Mouse (Mus musculus) G1E (cell line): ENCODE measurements around the gene Sdhaf1. TPM values are rescaled to one million over a fixed set of nuclear protein-coding genes. Genes with fewer than 3 reads are reported as not detected.
A peak's percentile ranks its signal among the peaks of the same experiment; 100 is the strongest.

Source experiments
- ATAC-seq: 2 replicates; pipeline ENCODE4 v1.8.0; 2016; ENCODE audit warnings: mild to moderate bottlenecking; ENCODE audit not compliant: insufficient number of reproducible peaks, poor library complexity, low FRiP score, severe bottlenecking; ENCODE audit errors: extremely low read depth
- DNase-seq: peaks from one replicate; pipeline ENCODE4 v3.0.0; 2012; ENCODE audit warnings: low spot score
- H3K27me3 ChIP-seq: 2 replicates; pipeline ENCODE4 v1.6.1; 2012; ENCODE audit warnings: mild to moderate bottlenecking, low read length, inconsistent platforms; ENCODE audit not compliant: insufficient read depth
- H3K36me3 ChIP-seq: replicated peaks from 2 replicates; pipeline ENCODE3; 2012; ENCODE audit warnings: mild to moderate bottlenecking, inconsistent platforms
- H3K4me1 ChIP-seq: 2 replicates; pipeline ENCODE4 v1.6.1; 2012; ENCODE audit warnings: low read depth, low read length, inconsistent platforms, mixed read lengths; ENCODE audit not compliant: insufficient read depth
- H3K4me3 ChIP-seq: 2 replicates; pipeline ENCODE4 v1.5.1; 2012; ENCODE audit warnings: low read depth, mild to moderate bottlenecking, inconsistent platforms, low read length, moderate library complexity, mixed read lengths
- H3K9me3 ChIP-seq: replicated peaks from 2 replicates; pipeline ENCODE4 v1.6.1; 2012; ENCODE audit warnings: inconsistent platforms
- CTCF ChIP-seq: IDR thresholded peaks from 2 replicates; pipeline ENCODE4 v1.5.1; 2012; ENCODE audit warnings: low read depth, low read length, inconsistent platforms, mixed read lengths
- GATA1 ChIP-seq: IDR thresholded peaks from 2 replicates; pipeline ENCODE4 v1.6.1; 2012; ENCODE audit warnings: borderline replicate concordance, low read length, inconsistent platforms, mixed read lengths
- GATA2 ChIP-seq: IDR thresholded peaks from 2 replicates; pipeline ENCODE4 v1.6.1; 2012; ENCODE audit warnings: low read depth, low read length, inconsistent platforms, borderline replicate concordance
- POLR2AphosphoS5 ChIP-seq: IDR thresholded peaks from 2 replicates; pipeline ENCODE4 v1.6.1; 2012; ENCODE audit warnings: low read depth, low read length, inconsistent platforms; ENCODE audit not compliant: insufficient replicate concordance
- TAL1 ChIP-seq: conservative IDR thresholded peaks from 2 replicates; pipeline ENCODE4 v1.6.1; 2012; ENCODE audit warnings: low read depth, low read length, inconsistent platforms, mixed read lengths
- polyA plus RNA-seq: library from polyadenylated mRNA; stranded (reverse); fragments of >175 nt; gene quantifications from 2 replicates; pipeline ENCODE4 v1.2.3, GENCODE M21; 2012
- total RNA-seq, 2 experiments: library from RNA; stranded (forward) in 1 of 2; stranded (reverse) in 1 of 2; fragments of 200-1000 nt in 1 of 2; fragments of >200 nt in 1 of 2; fragmentation: Nextera tagmentation in 1 of 2; gene quantifications; 2 replicates each; pipeline ENCODE4 v1.2.3; 2014 to 2017

Gene Sdhaf1
- total and polyA plus RNA-seq, 3 experiments, result 4.3 to 9.2 (median 8.9) TPM

GRCm38 (mm10) chr7:30336384-30336783, 12.7 kb upstream of the Sdhaf1 start:
- Histone ChIP-seq H3K4me3 (no peak overlapping the region), H3K36me3 (no peaks in the 10 kb centered on the region), H3K9me3 (no peaks in the 10 kb centered on the region), H3K27me3 (peaks cover 30% of the 10 kb centered on the region), H3K4me1 (peaks cover 11% of the 10 kb centered on the region)
- DNase-seq (no peak), ATAC-seq (no peak)
- TF ChIP-seq TAL1 (no peak), GATA1 (no peak), CTCF (peak; percentile 90), POLR2AphosphoS5 (no peak)

DNA sequence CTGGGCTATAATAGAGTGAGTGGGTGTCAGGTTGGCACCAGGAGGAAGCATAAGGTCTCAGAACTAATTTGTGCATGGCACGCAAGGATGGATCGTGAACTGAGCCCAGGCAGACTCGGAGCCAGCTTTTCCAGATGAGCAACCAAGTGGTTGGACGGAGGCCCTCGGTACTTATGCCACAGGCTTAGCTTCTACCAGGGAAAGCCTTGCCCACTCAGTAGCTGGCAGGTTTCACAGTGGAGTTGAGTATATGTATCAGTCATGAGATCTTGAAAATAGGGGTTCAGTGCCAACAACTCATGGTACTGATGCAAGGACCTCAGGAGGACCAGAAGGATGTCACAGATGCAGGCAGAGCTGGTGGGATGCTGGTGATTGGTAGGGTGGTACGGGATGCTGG, 12.0 kb upstream of the Sdhaf1 start:
- no peaks in the 10 kb centered on the region for H3K9me3 ChIP-seq
- H3K4me1 ChIP-seq, result peaks cover 11% of the 10 kb centered on the region
- ATAC-seq (no peak), DNase-seq (no peak)
- no peaks in the 10 kb centered on the region for H3K36me3 ChIP-seq
- peaks cover 29% of the 10 kb centered on the region for H3K27me3 ChIP-seq
- H3K4me3 ChIP-seq, result no peak overlapping the region
- TF ChIP-seq GATA1 (no peak), GATA2 (no peak), CTCF (no peak), TAL1 (no peak), POLR2AphosphoS5 (no peak)

GRCm38 (mm10) chr7:30334563-30334962, 10.9 kb upstream of the Sdhaf1 start:
- Histone ChIP-seq H3K4me3 (no peak overlapping the region), H3K4me1 (peaks cover 11% of the 10 kb centered on the region), H3K9me3 (no peaks in the 10 kb centered on the region), H3K36me3 (no peaks in the 10 kb centered on the region), H3K27me3 (peaks cover 30% of the 10 kb centered on the region)
- DNase-seq, result no peak
- no peak for TF ChIP-seq TAL1
- no peak for ATAC-seq

GRCm38 (mm10) chr7:30333436-30333835, 9.7 kb upstream of the Sdhaf1 start:
- Histone ChIP-seq H3K4me3 (no peak overlapping the region), H3K4me1 (peaks cover 11% of the 10 kb centered on the region), H3K36me3 (no peaks in the 10 kb centered on the region), H3K9me3 (no peaks in the 10 kb centered on the region), H3K27me3 (peaks cover 29% of the 10 kb centered on the region)
- DNase-seq (peak; percentile 46), ATAC-seq (no peak)
- no peak for TF ChIP-seq CTCF
- no peak for TF ChIP-seq GATA2
- no peak for TF ChIP-seq GATA1
- TF ChIP-seq POLR2AphosphoS5, result no peak
- no peak for TF ChIP-seq TAL1

DNA sequence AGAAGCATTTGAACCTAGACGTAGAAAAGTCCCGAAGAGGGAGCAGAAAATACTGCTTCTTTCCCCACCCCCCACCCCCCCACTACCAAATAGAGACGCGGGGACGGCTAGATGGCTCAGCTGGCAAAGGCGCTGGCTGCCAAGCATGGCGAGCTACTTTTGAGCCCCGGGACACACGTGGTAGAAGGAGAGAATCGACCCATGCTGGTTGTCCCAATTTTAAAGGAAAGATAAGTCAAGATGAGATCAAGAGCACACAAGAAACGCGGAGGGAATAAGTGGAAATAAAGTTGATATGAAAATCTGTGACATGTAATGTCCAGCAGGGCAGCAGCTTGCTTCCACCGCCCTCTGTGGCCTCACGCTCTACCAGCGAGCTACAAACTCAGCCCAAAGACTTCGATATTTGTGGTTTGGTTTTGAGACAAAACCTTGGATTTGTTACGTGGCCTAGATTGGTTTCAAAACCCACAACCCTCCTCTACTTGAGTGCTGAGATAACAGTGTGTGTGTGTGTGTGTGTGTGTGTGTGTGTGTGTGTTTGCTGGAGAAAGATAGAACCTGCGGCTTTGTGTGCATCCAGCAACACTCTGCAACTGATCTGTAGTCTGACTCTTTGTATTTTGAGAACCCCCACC, 9.0 kb upstream of the Sdhaf1 start:
- peaks cover 11% of the 10 kb centered on the region for H3K4me1 ChIP-seq
- H3K36me3 ChIP-seq, result no peaks in the 10 kb centered on the region
- H3K4me3 ChIP-seq, result no peak overlapping the region
- TF ChIP-seq POLR2AphosphoS5 (no peak), TAL1 (no peak), GATA2 (no peak), CTCF (no peak), GATA1 (no peak)
- peaks cover 30% of the 10 kb centered on the region for H3K27me3 ChIP-seq
- no peak for DNase-seq
- no peak for ATAC-seq
- no peaks in the 10 kb centered on the region for H3K9me3 ChIP-seq

GRCm38 (mm10) chr7:30331887-30332286, 8.2 kb upstream of the Sdhaf1 start:
- Histone ChIP-seq H3K36me3 (no peaks in the 10 kb centered on the region), H3K9me3 (no peaks in the 10 kb centered on the region), H3K4me1 (peaks cover 14% of the 10 kb centered on the region), H3K27me3 (peaks cover 38% of the 10 kb centered on the region), H3K4me3 (no peak overlapping the region)
- 0 out of 2 replicates have a peak, but pooled peaks have one; percentile 15 for ATAC-seq
- TF ChIP-seq CTCF, result peak; percentile 75
- TF ChIP-seq POLR2AphosphoS5, result no peak
- no peak for TF ChIP-seq GATA1
- no peak for TF ChIP-seq GATA2
- peak; percentile 54 for DNase-seq
